Mouse (Mus musculus) lung, embryonic 15.5 days (tissue): ENCODE measurements around the gene Serpinf2. TPM values are rescaled to one million over a fixed set of nuclear protein-coding genes. Genes with fewer than 3 reads are reported as not detected.

Experiments used
- ATAC-seq: fragments of 200-750 bp; cut with Nextera tagmentation; 2 replicates; pipeline ENCODE4 v1.8.0; 2017; ENCODE audit warnings: moderate number of reproducible peaks, borderline replicate concordance; ENCODE audit not compliant: low FRiP score, low TSS enrichment; ENCODE audit errors: extremely low read depth
- H3K27ac ChIP-seq: fragments of 300-500 bp; sonication (generic); 2 replicates; pipeline ENCODE4 v1.5.1; 2015; ENCODE audit warnings: moderate library complexity, mild to moderate bottlenecking, inconsistent platforms
- H3K27me3 ChIP-seq: fragments of 300-500 bp; sonication (generic); 2 replicates; pipeline ENCODE4 v1.6.1; 2015; ENCODE audit warnings: inconsistent platforms
- H3K36me3 ChIP-seq: fragments of 300-500 bp; sonication (generic); 2 replicates; pipeline ENCODE4 v1.6.1; 2015; ENCODE audit warnings: inconsistent platforms
- H3K4me1 ChIP-seq: fragments of 300-500 bp; sonication (generic); 2 replicates; pipeline ENCODE4 v1.6.1; 2015; ENCODE audit warnings: inconsistent platforms
- H3K4me2 ChIP-seq: fragments of 300-500 bp; sonication (generic); 2 replicates; pipeline ENCODE4 v1.6.1; 2015; ENCODE audit warnings: inconsistent platforms, mild to moderate bottlenecking, moderate library complexity
- H3K4me3 ChIP-seq: fragments of 300-500 bp; sonication (generic); 2 replicates; pipeline ENCODE4 v1.5.1; 2015; ENCODE audit warnings: mild to moderate bottlenecking, inconsistent platforms
- H3K9ac ChIP-seq: fragments of 300-500 bp; sonication (generic); 2 replicates; pipeline ENCODE4 v1.6.1; 2015; ENCODE audit warnings: inconsistent platforms
- H3K9me3 ChIP-seq: fragments of 300-500 bp; sonication (generic); 2 replicates; pipeline ENCODE4 v1.6.1; 2016; ENCODE audit warnings: inconsistent platforms
- WGBS: fragments of 180-500 bp; shearing (Covaris S2); methylation state at CpG from one replicate; pipeline ENCODE4 v1.1.7; 2015; 5-methylcytosine and 5-hydroxymethylcytosine counted together
- polyA plus RNA-seq: library from polyadenylated mRNA; unstranded; fragments of >200 nt; fragmentation: Nextera tagmentation; extraction: Ambion mirVana; gene quantifications from 2 replicates; pipeline ENCODE4 v1.2.1, GENCODE M21; 2015

The Serpinf2 gene
- polyA plus RNA-seq, 1 experiment from 2014 or later, result 0.89 TPM

GRCm38 (mm10) chr11:75422013-75422792, 17.2 kb downstream of the Serpinf2 start, which contains the start of gene Serpinf1:
Serpinf1 (minus strand) TSS chr11:75422701.
- Histone ChIP-seq H3K36me3 (no peaks in the 10 kb centered on the region), H3K27ac (no peak within 1 kb of the TSS), H3K4me1 (peaks cover 11% of the 10 kb centered on the region), H3K27me3 (no peaks in the 10 kb centered on the region), H3K4me3 (peak within 1 kb of the TSS; percentile 28), H3K9ac (0 out of 2 replicates have a peak within 1 kb of the TSS, but pooled peaks have one; percentile 19), H3K9me3 (no peaks in the 10 kb centered on the region), H3K4me2 (peak within 1 kb of the TSS; percentile 46)
- WGBS, result 26% methylated on average over 10 of the region's 10 CpGs
- no peak for ATAC-seq

- WGBS, result 45% methylated on average over 6 of the region's 6 CpGs
- no peak overlapping the region for H3K27ac ChIP-seq
- peak overlapping the region; percentile 46 for H3K4me2 ChIP-seq
- peaks cover 11% of the 10 kb centered on the region for H3K4me1 ChIP-seq
- peak overlapping the region; percentile 28; the same call in 1 of the 2 replicates for H3K4me3 ChIP-seq
- no peak; the same call in 1 of the 2 replicates for ATAC-seq
- H3K9ac ChIP-seq, result no peak overlapping the region
- no peaks in the 10 kb centered on the region for H3K9me3 ChIP-seq
- no peaks in the 10 kb centered on the region for H3K27me3 ChIP-seq
- no peaks in the 10 kb centered on the region for H3K36me3 ChIP-seq
These were observed 17.9 kb downstream of the Serpinf2 start for GRCm38 (mm10) chr11:75421375-75422012.

DNA sequence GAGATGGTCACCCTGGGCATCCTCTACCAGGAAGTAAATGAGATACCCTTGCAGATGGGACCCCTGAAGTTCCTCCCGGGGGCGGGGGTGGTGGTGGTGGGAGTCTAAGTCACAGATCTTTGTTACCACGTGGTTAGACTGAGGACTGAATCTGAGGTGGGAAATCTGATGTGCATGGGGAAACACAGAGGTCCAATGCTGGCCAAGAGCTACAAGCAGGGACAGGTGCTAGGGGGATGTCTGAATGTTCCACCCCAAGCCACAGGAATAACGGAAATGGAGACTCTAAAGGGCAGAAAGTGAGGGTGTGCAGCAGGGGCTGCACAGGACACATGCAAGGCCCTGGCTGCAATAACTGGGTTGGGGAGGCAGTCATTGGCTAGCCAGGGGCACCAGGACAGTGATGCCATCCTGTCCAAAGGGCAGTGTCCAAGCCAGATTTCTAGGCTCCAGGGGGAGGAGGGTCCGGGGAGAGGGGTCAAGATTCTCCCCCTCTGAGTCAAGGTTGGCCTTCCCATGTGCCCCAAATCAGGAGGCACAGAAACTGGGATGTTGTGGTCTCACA, 18.5 kb downstream of the Serpinf2 start:
- ATAC-seq, result no peak
- H3K36me3 ChIP-seq, result no peaks in the 10 kb centered on the region
- no peaks in the 10 kb centered on the region for H3K9me3 ChIP-seq
- H3K9ac ChIP-seq, result no peak overlapping the region
- H3K27ac ChIP-seq, result no peak overlapping the region
- H3K4me3 ChIP-seq, result no peak overlapping the region
- no peaks in the 10 kb centered on the region for H3K27me3 ChIP-seq
- H3K4me1 ChIP-seq, result peaks cover 11% of the 10 kb centered on the region
- whole genome bisulfite sequencing, result 60% methylated on average over 5 of the region's 5 CpGs
- no peak overlapping the region for H3K4me2 ChIP-seq

GRCm38 (mm10) chr11:75420037-75420436, 19.4 kb downstream of the Serpinf2 start:
- H3K27ac ChIP-seq, result no peak overlapping the region
- H3K9me3 ChIP-seq, result no peaks in the 10 kb centered on the region
- H3K4me1 ChIP-seq, result peaks cover 15% of the 10 kb centered on the region
- H3K4me3 ChIP-seq, result no peak overlapping the region
- no peaks in the 10 kb centered on the region for H3K27me3 ChIP-seq
- H3K36me3 ChIP-seq, result no peaks in the 10 kb centered on the region
- H3K4me2 ChIP-seq, result no peak overlapping the region
- WGBS, result 79% methylated on average over 7 of the region's 7 CpGs
- no peak overlapping the region for H3K9ac ChIP-seq
- ATAC-seq, result no peak

DNA sequence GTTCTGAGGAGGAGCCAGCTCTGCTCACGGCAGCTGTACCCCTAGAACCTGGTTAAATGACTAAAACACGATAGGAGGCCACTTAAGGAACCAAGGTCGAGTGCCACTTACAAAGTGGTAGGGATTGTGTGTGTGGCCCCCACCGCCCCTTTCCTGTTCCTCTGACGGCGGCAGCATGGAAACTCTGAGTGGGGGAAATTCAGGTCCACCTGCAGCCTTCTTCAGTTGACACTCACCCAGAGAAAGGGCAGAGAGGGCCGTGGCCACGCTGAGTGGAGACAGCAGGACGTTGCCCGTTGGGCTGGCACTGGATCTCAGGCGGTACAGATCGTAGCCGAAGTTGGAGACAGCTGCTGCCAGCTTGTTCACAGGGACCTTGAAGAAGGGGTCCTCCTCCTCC, 23.4 kb downstream of the Serpinf2 start:
- Histone ChIP-seq H3K4me2 (no peak overlapping the region), H3K9me3 (no peaks in the 10 kb centered on the region), H3K36me3 (no peaks in the 10 kb centered on the region), H3K9ac (no peak overlapping the region), H3K27me3 (no peaks in the 10 kb centered on the region), H3K27ac (no peak overlapping the region), H3K4me1 (0 out of 2 replicates have a peak, but pooled peaks cover 4% of the 10 kb centered on the region), H3K4me3 (no peak overlapping the region)
- no peak for ATAC-seq
- WGBS, result 60% methylated on average over 13 of the region's 13 CpGs

- no peak for ATAC-seq
- Histone ChIP-seq H3K4me3 (no peak overlapping the region), H3K9ac (no peak overlapping the region), H3K4me1 (0 out of 2 replicates have a peak, but pooled peaks cover 4% of the 10 kb centered on the region), H3K9me3 (no peaks in the 10 kb centered on the region), H3K4me2 (no peak overlapping the region), H3K36me3 (no peaks in the 10 kb centered on the region), H3K27me3 (no peaks in the 10 kb centered on the region), H3K27ac (no peak overlapping the region)
- WGBS, result 43% methylated on average over 7 of the region's 7 CpGs
These were observed 24.3 kb downstream of the Serpinf2 start for GRCm38 (mm10) chr11:75415096-75415495.

- WGBS, result 84% methylated on average over 7 of the region's 7 CpGs
- H3K4me2 ChIP-seq, result no peak overlapping the region
- ATAC-seq, result no peak
- no peaks in the 10 kb centered on the region for H3K9me3 ChIP-seq
- no peak overlapping the region for H3K9ac ChIP-seq
- H3K27me3 ChIP-seq, result no peaks in the 10 kb centered on the region
- 0 out of 2 replicates have a peak, but pooled peaks cover 4% of the 10 kb centered on the region for H3K4me1 ChIP-seq
- no peak overlapping the region for H3K4me3 ChIP-seq
- no peak overlapping the region for H3K27ac ChIP-seq
- no peaks in the 10 kb centered on the region; the same call in 1 of the 2 replicates for H3K36me3 ChIP-seq
These were observed 28.8 kb downstream of the Serpinf2 start for GRCm38 (mm10) chr11:75410591-75410990.

DNA sequence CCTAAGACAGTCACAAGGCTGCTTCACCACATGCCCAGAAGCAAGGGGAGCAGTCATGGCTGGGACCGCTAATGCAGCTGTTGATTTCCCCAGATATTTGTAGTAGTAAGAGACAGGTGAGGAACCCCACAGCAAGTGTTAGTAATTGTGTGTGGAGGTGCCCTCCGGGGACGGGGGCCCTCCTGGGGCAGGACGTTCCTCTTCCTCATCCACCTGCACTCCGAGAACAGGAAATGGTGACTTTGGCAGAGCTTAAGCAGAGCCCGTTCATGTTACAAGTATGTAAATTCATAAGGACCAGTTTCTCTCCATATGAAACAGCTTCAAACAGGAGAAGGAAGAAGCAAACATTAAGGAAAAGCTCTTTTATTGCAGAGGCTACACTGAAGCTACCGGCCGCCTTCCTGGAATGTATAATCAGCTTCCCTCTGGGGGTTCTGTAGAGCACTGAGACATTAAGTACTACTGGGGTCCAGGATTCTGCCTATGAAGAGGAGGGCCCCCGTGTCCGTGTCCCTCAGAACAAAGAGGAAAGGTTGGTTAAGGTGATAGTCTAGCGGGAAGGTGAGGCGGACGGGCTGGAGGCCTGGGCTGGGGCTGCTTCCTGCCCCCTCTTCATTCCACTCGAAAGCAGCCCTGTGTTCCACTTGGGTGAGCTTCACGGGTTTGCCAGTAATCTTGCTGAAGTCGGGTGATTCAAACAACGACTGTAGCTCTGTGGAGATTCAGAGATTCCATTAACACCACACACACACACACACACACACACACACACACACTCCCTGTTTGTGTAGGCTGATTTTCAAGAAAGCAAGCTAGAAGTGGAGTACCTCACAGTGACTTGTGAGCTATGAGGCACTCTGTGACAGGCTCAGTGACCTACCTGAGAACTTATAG, 29.5 kb downstream of the Serpinf2 start:
- Histone ChIP-seq H3K4me2 (no peak overlapping the region), H3K36me3 (no peaks in the 10 kb centered on the region; the same call in 1 of the 2 replicates), H3K27me3 (no peaks in the 10 kb centered on the region), H3K4me3 (no peak overlapping the region), H3K4me1 (no peaks in the 10 kb centered on the region), H3K27ac (no peak overlapping the region), H3K9me3 (no peaks in the 10 kb centered on the region), H3K9ac (no peak overlapping the region)
- no peak for ATAC-seq
- WGBS, result 64% methylated on average over 17 of the region's 17 CpGs

- 46% methylated on average over 3 of the region's 3 CpGs for WGBS
- H3K4me3 ChIP-seq, result no peak overlapping the region
- H3K27me3 ChIP-seq, result no peaks in the 10 kb centered on the region
- ATAC-seq, result no peak
- H3K27ac ChIP-seq, result no peak overlapping the region
- H3K4me2 ChIP-seq, result no peak overlapping the region
- H3K4me1 ChIP-seq, result peaks cover 3% of the 10 kb centered on the region; the same call in 1 of the 2 replicates
- H3K36me3 ChIP-seq, result no peaks in the 10 kb centered on the region; the same call in 1 of the 2 replicates
- H3K9me3 ChIP-seq, result no peaks in the 10 kb centered on the region
- no peak overlapping the region for H3K9ac ChIP-seq
These were observed 32.5 kb downstream of the Serpinf2 start for GRCm38 (mm10) chr11:75406865-75407264.

DNA sequence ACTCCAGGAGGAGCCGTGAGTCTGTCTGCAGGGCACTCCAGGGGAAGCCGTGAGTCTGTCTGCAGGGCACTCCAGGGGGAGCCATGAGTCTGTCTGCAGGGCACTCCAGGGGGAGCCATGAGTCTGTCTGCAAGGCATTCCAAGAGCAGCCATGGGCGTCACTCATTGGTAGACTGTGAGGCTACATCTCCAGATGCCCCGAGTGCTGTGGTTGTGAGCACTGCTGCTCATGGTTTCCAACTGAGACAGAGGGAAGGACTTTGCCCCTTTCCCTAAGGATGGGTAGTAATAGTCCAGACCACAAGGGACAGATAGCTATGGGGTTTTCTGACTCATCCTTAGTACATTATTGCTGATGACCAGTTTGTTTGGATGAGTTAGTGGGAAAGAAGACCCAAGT, 33.3 kb downstream of the Serpinf2 start:
- WGBS, result 67% methylated on average over 4 of the region's 4 CpGs
- Histone ChIP-seq H3K9ac (no peak overlapping the region), H3K4me3 (no peak overlapping the region), H3K4me1 (peaks cover 3% of the 10 kb centered on the region; the same call in 1 of the 2 replicates), H3K27me3 (no peaks in the 10 kb centered on the region), H3K27ac (no peak overlapping the region), H3K36me3 (no peaks in the 10 kb centered on the region; the same call in 1 of the 2 replicates), H3K9me3 (no peaks in the 10 kb centered on the region), H3K4me2 (no peak overlapping the region)
- ATAC-seq, result no peak

- H3K36me3 ChIP-seq, result no peaks in the 10 kb centered on the region; the same call in 1 of the 2 replicates
- H3K4me2 ChIP-seq, result no peak overlapping the region
- ATAC-seq, result no peak
- WGBS, result 91% methylated on average over 6 of the region's 6 CpGs
- H3K9me3 ChIP-seq, result no peaks in the 10 kb centered on the region
- H3K4me3 ChIP-seq, result no peak overlapping the region
- no peak overlapping the region for H3K9ac ChIP-seq
- H3K27ac ChIP-seq, result no peak overlapping the region
- H3K4me1 ChIP-seq, result peaks cover 3% of the 10 kb centered on the region; the same call in 1 of the 2 replicates
- no peaks in the 10 kb centered on the region for H3K27me3 ChIP-seq
These were observed 34.6 kb downstream of the Serpinf2 start for GRCm38 (mm10) chr11:75404801-75405200.
